Mouse (Mus musculus) brain, embryonic 14.5 days (tissue): ENCODE measurements around the gene Nell2.

Experiments
- CTCF ChIP-seq: fragments of 200-500 bp; IDR thresholded peaks from 2 replicates; pipeline ENCODE4 v1.5.1; 2012; ENCODE audit warnings: inconsistent platforms, mild to moderate bottlenecking, moderate library complexity, borderline replicate concordance; ENCODE audit not compliant: insufficient read depth, insufficient read length; ENCODE audit errors: extremely low read depth
- POLR2A ChIP-seq: fragments of 200-500 bp; IDR thresholded peaks from 2 replicates; pipeline ENCODE4 v1.6.1; 2012; ENCODE audit warnings: mild to moderate bottlenecking, inconsistent platforms, borderline replicate concordance; ENCODE audit not compliant: poor library complexity, insufficient read depth, insufficient read length, severe bottlenecking; ENCODE audit errors: extremely low read depth

- no peak for TF ChIP-seq POLR2A
- no peak for TF ChIP-seq CTCF
Measured at GRCm38 (mm10) chr15:95193661-95194280, 334.6 kb downstream of the Nell2 start.
